Mouse (Mus musculus) naive thymus-derived CD4-positive, alpha-beta T cell, adult 2 months (primary cell): ENCODE measurements at regions not wholly inside any gene's neighbourhood (a gene's known extent, or its start where the extent isn't known, plus 50 kb on each side); places are given as distances from the start of the nearest gene placed in this dataset.
A peak's percentile ranks its signal among the peaks of the same experiment; 100 is the strongest.

ENCODE experiments used
- DNase-seq: peaks from one replicate; pipeline ENCODE4 v3.0.0-alpha.2; 2011; ENCODE audit warnings: low read depth

DNA sequence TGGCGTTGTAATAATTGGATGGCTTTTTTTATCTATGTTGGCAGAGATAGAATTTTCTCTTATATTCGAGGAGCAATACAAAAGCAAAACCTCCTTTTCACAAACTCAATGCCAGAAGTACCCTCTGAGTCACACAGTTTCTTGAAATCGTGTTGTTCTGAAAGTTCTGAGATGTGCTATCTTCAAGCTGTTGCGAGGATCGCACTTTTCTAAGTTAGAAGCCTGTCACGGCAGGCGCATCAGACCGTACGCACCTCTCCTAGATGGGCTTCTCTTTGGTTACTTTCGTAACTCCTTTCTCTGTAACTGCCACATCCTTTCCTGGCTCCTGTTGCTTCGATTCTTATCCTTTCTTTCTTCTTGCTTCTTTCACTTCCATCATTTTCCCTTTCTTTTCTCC is 271.2 kb upstream of the Arrdc3 start:
- DNase-seq, result no peak

- no peak for DNase-seq
Measured at GRCm38 (mm10) chr13:80613167-80613883, 269.9 kb upstream of the Arrdc3 start.

DNA sequence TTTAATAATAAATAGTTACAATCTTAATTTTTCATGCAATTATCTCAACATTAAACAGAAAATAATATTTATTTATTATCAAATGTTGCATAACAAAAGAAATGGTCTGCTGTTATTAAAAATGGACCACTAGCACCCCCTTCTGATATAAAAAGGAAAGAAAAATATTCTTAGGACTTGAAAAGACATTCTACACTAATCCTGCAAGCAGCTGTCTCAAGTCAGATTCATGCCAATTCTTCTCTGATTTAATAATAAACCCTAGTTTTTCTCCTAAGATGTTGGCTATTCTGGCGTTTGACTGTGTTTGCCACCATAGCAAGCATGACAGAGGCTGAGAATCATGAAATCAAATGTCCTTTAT is 269.3 kb upstream of the Arrdc3 start:
- DNase-seq, result no peak

DNA sequence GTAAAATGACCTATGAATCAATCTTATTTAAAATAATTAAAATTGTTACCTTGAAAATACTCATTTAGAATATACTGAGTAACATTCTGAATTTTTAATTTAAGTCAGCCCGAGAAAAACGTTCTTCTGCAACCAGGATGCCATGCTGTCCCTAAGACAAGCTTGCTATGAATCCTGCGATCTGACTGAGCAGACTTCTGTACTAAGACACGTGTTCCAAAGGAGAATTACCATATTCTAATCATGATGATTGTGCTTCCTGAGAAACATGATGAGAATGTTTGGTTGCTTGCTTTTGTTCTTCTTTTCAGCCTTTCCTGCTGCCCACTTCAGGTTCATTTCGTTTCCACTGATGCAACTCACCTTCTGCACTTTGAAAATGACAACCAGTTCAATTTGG is 268.2 kb upstream of the Arrdc3 start:
- no peak for DNase-seq

DNA sequence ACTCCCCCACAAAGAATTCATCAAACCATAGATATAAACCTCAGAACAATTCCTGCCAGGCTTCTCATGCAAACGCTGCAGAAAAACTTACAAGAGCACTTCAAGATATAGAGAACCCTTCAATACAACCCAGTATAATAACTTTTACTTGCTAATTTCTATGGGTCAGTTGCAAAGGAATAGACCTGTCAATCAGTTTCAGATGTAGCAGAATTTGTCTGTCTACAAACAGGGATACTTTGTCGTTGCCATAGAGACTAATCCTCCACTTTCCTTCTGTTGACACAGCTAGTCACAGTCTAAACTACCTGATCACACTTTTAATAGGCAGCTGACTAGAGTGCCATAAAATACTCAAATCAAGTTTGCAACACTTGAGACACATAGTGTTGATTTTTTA is 260.2 kb upstream of the Arrdc3 start:
- DNase-seq, result no peak

DNA sequence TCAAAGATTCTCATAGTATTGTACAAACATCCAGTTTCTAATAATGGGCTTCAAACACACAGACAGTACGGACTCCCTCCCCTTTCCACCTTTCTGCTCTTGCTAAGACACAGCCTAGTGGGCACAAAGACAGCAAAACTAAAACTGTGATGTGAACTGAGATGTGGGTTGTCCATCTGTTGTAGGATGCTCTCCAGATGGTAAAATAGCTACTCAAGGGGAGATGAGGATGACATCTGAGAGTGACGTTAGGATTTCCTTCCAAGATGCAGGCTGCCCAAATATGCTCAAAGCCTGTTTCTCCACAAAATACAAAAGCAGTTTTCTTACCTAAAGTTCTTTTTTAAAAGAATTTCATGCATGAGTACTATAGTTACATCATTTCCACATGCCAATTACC is 241.8 kb upstream of the Arrdc3 start:
- no peak for DNase-seq

DNA sequence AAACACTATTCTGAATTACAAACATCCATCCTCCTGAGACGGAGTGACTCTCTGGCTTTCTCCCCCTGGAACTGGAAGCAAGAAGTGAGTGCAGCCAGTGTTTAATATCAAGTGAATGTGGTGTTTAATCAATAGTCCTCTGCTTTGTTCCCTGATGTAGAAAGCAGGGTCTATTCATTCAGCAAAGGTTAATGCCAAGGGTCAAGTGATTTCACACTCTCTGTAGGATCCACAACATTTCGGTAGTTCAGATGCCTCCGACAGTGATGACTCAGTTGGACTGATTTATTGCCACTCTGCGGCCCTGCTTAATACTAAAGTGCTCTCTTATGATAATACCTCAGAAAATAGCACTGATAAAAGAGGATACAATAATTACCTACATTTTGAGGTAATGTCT is 235.6 kb upstream of the Arrdc3 start:
- DNase-seq, result no peak

DNA sequence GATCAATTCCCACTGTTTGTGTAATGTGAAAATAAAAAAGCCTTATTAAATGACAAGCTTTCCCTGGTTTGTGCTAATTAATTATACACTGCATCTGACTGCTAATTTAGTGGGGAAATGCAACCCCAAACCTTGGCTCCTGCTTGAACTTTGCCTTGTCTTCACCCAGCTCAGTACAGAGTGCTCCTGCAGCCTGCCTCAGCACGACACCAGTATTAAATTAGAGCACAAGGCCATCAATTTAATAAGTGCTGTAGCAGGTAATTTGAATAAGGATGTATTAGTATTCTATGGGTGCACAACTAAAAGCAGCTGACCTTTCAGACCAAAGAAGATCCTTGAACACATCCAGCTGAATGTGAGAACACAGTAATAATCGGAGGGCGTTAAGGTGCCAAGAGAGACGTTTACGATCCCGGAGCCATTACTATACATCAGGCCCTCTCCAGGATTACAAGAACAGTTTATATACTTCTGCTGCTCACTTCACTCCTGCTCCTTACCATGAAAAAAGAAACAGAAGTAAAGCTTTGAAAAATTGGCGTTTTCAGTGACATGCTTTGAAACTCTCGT is 230.1 kb upstream of the Arrdc3 start:
- DNase-seq, result no peak

GRCm38 (mm10) chr13:80666186-80666713 is 216.9 kb upstream of the Arrdc3 start:
- no peak for DNase-seq

- DNase-seq, result no peak
Measured at GRCm38 (mm10) chr13:80689871-80690270, 193.3 kb upstream of the Arrdc3 start.

GRCm38 (mm10) chr13:80690654-80691386 is 192.4 kb upstream of the Arrdc3 start:
- no peak for DNase-seq

- no peak for DNase-seq
Measured at GRCm38 (mm10) chr13:80695549-80696150, 187.5 kb upstream of the Arrdc3 start.

DNA sequence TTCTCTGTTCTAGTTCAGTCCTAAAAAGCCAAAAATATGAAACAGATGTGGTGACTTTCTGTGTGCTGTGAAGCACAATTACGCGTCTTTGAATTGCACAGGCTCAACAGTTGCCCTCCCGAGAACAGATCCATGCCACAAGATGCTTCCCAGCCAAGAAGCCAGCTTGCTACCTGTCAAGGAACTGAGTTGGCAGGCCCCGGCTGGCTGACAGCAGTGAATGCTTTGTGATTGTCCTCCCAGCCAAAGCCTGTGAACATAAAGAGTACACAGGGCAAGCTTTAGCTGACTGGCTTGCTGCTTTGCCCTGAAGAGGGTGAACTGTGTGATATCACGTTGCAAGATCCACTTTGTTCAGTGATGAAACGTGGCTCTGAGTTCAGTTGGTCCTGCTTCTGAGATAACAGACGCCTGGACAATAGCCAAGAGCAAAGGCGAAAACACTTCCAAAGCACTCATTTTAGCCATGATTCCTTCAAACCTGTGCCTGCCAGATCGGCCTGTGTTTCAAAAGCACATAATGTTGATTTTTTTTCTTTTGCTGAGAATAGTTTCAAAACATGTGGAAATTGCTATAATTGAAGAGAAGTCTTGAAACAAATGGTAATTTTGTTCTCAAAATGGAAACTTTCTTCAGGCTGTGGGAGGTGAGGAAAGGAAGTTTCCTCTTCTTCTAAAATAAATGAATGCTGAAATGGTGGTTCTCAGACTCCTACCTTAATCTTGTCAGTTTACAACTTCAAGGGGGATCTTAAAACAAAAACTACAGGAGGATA is 173.5 kb upstream of the Arrdc3 start:
- no peak for DNase-seq

DNA sequence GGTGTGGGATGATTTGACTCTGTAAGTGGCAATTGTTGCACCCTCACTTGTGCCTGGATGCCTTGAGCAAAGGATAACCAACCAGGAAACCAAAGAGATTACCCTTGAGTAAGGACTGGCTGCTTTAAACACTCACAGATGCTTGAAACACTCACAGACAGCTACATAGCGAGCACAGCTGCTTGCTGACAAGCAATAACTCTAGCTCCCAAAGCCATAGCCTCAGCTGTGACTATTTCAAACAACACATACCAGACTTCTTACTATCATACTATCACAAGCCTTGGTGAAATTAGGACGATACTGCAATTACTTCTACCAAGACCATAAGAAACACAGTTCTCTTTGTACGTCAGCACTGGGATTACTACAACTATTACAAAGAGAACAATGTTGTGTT is 163.9 kb upstream of the Arrdc3 start:
- DNase-seq, result no peak

DNA sequence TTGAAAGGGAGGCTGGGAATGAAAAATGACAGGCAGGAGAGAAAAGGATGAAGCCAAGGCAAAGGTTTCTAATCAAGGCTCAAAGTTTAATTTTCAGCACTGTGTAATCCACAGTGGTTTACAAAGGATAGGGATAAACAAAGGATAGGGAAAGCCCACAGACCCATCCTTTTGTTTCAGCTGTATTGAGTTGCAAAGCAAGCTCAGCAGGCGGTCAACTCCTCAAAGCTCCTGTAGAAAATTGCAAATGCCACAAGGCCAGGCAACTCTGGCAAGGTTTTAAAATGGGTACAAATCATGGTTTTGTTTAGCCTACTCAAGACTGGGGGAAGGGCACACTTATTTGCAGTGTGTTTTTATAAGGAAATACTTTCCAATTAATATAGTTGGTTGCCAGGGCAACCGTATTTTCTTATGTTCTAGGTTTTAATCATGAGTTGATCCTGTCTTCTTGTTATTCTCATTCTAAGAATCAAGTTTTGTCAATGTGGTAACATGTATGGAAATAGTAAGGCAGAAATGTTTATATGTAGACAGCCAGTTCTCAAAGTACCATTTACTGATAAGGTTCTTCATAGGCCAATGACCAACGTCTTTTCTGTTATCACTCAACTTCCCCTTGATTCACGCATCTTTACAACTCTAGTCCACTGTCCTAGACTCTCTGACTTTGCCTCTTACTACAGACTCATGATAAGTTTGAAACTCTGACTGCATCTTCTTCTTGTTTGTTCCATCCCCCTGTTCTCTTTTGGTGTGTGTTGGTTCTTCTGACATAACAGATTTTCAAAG is 159.8 kb upstream of the Arrdc3 start:
- no peak for DNase-seq

DNA sequence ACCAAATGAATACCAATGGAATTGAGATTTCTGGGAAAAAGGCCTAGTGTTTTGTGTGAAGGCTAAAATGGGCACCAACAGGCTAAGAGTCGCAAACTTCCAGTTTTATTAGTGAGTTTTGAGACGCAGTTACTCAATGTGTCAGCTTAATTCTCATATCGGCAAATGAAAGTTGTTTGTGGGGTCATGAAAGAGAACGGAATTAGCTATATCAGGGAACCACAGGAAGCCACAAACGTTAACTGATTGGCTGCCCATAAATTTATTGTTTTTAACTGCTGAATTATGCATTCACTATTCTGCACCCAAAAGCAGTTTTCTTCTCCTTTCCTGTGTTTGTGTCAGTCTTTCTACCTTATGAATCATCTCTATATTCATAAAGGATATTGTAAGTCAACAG is 154.0 kb upstream of the Arrdc3 start:
- DNase-seq, result no peak

DNA sequence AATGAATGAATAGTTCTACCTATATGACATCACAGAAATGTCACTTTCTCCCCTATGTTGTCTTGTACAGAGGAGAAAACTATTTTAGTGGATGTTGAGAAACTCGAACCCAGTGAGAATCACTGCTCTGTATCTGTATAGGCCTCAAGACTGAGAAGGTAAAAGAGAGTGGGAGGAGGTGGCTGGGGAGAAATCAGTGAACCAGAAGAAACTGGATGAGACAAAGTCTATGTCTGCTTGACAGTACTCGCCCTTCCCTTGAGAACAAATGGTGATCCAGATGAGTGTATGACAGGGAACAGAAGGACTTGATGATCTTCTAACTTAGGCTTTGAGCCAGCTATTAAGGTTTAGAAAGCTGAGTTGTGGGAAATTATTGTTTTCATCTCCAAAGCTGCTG is 137.2 kb upstream of the Arrdc3 start:
- DNase-seq, result no peak

DNA sequence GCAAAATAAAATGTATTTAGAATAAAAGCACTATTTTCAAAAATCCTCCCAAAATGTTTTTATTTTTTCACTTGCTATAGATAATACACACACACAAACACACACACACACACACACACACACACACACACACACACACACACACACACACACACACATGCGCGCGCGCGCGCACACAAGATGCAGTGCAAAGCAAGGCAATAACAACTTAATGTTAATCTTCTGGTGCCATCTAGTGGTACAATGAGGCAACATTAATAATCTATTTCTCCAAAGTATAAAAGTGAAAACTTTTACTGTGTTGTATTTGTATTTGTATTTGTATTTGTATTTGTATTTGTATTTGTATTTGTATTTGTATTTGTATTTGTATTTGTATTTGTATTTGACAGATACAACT is 136.2 kb upstream of the Arrdc3 start:
- DNase-seq, result peak; percentile 6
